Mouse (Mus musculus) intestine, postnatal 0 days (tissue): ENCODE measurements at regions not wholly inside any gene's neighbourhood (a gene's known extent, or its start where the extent isn't known, plus 50 kb on each side); places are given as distances from the start of the nearest gene placed in this dataset.
A peak's percentile ranks its signal among the peaks of the same experiment; 100 is the strongest.

Experiments used
- ATAC-seq: fragments of 200-750 bp; cut with Nextera tagmentation; 2 replicates; pipeline ENCODE4 v1.8.0; 2017; ENCODE audit warnings: mild to moderate bottlenecking, moderate TSS enrichment, moderate library complexity
- H3K27ac ChIP-seq: fragments of 300-500 bp; sonication (generic); 2 replicates; pipeline ENCODE4 v1.5.1; 2014; ENCODE audit warnings: mild to moderate bottlenecking, low read depth, low read length, moderate library complexity
- H3K27me3 ChIP-seq: fragments of 300-500 bp; sonication (generic); replicated peaks from 2 replicates; pipeline ENCODE4 v1.6.1; 2014; ENCODE audit warnings: low read length, mixed read lengths; ENCODE audit not compliant: control insufficient read depth, insufficient read depth
- H3K36me3 ChIP-seq: fragments of 300-500 bp; sonication (generic); 2 replicates; pipeline ENCODE4 v1.6.1; 2014; ENCODE audit warnings: mild to moderate bottlenecking, moderate library complexity; ENCODE audit not compliant: control insufficient read depth, insufficient read depth
- H3K4me1 ChIP-seq: fragments of 300-500 bp; sonication (generic); replicated peaks from 2 replicates; pipeline ENCODE4 v1.6.1; 2014; ENCODE audit warnings: antibody characterized with exemption, low read length, mixed read lengths; ENCODE audit not compliant: control insufficient read depth, insufficient read depth
- H3K4me2 ChIP-seq: fragments of 300-500 bp; sonication (generic); replicated peaks from 2 replicates; pipeline ENCODE4 v1.6.1; 2014; ENCODE audit warnings: low read depth, mild to moderate bottlenecking, moderate library complexity
- H3K4me3 ChIP-seq: fragments of 300-500 bp; sonication (generic); 2 replicates; pipeline ENCODE4 v1.5.1; 2014; ENCODE audit warnings: low read depth, low read length
- H3K9ac ChIP-seq: fragments of 300-500 bp; sonication (generic); 2 replicates; pipeline ENCODE4 v1.6.1; 2014; ENCODE audit warnings: mild to moderate bottlenecking, low read depth, low read length
- H3K9me3 ChIP-seq: fragments of 300-500 bp; sonication (generic); 2 replicates; pipeline ENCODE4 v1.6.1; 2016; ENCODE audit warnings: mixed run types; ENCODE audit not compliant: control insufficient read depth
- CTCF ChIP-seq: sonication (generic); IDR thresholded peaks from 2 replicates; pipeline ENCODE4 v1.5.1; 2016; ENCODE audit warnings: low read depth, mild to moderate bottlenecking, control low read depth, antibody characterized with exemption, moderate library complexity
- WGBS: fragments of 180-500 bp; shearing (Covaris S2); extraction: QIAGEN DNeasy Blood & Tissue Kit; methylation state at CpG from one replicate; pipeline ENCODE4 v1.1.7; 2014; 5-methylcytosine and 5-hydroxymethylcytosine counted together

DNA sequence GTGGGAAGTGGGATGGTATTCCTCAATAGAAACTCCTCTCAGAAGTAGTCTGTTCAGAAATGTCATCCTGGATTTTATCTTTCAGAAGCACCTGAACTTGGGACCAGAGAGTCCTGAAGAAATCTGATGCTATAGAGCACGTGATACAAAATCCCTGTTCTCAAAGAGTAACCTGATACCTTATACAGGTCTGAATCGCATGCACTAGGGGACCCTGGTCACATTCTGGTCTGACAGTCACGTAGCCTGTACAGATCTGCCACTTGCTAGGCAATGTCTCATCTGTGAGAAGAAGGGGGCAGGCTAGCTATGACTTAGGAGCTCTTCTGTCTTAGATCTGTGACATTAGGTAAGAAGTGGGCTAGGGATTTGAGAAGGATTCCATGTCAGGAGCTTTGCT lies 230.1 kb upstream of the Jun start:
- no peak for TF ChIP-seq CTCF
- no peak overlapping the region for H3K4me2 ChIP-seq
- H3K27ac ChIP-seq: no peak overlapping the region
- 0 out of 2 replicates have a peak, but pooled peaks cover 8% of the 10 kb centered on the region for H3K4me1 ChIP-seq
- H3K27me3 ChIP-seq: no peaks in the 10 kb centered on the region
- H3K9me3 ChIP-seq: no peaks in the 10 kb centered on the region
- H3K36me3 ChIP-seq: no peaks in the 10 kb centered on the region
- no peak for ATAC-seq
- no peak overlapping the region for H3K4me3 ChIP-seq
- WGBS: 50% methylated on average over 3 of the region's 3 CpGs
- no peak overlapping the region for H3K9ac ChIP-seq

DNA sequence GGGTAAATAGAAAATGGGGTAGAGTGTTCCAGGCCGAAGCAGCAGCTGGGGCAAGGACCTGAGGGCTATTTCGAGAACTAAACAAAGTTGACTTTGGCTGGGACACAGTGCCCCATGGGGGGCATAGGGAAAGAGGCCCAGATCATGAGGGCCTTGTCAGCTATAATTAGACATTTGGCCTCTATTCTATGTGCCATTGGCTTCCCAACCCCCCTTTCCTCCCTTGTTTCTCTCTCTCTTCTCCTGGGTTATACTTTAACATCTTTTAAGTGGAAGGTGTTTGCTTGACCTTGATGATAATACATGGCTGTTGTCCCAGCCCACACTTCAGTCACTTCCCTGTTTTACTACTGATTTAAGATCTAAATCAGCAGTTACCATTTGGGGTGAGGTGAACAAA lies 231.8 kb upstream of the Jun start:
- Histone ChIP-seq H3K27me3 (no peaks in the 10 kb centered on the region), H3K9me3 (no peaks in the 10 kb centered on the region), H3K4me2 (no peak overlapping the region), H3K36me3 (no peaks in the 10 kb centered on the region), H3K4me3 (no peak overlapping the region), H3K27ac (no peak overlapping the region), H3K4me1 (no peaks in the 10 kb centered on the region), H3K9ac (no peak overlapping the region)
- no peak for TF ChIP-seq CTCF
- 26% methylated on average over 2 of the region's 2 CpGs for WGBS
- peak; percentile 38; the same call in 1 of the 2 replicates for ATAC-seq

DNA sequence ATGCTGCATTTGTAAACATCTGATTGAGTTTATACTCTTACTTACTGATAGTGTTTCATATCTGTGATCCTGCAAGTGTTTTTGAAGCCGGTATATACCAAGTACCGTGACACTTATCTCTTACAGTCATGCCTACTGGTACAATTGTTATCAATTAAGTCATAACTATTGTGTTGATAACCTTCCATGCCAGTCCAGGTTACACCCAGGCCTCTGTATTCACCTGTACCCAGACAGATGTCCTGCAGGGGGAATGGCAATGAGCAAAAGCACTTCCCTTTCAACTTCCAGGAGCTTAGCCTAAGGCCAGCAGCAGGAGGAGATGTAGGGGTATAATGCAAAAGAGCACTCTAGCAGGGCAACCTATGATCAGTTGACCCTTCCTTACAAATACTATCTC lies 232.2 kb upstream of the Jun start:
- peak; percentile 38 for ATAC-seq

DNA sequence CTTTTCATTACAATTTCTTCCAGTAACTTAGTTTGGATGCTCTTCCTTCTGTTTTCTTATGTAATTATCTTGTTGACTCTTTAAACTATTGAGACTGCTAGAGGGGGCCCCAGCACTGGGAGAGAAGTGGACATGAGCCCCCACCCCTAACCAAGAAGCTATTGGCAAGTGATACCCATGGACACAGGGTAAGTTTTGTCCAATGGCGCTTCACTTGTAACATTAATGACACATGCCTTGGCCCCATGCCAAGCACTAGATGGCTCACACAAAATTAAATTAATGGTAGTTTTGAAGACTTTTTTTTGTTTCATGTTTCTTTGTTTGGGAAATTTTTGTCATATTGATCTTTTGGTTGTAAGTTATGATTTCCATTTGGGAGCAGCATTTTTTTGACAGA lies 232.7 kb upstream of the Jun start:
- H3K4me2 ChIP-seq: no peak overlapping the region
- no peak for ATAC-seq
- no peak overlapping the region for H3K9ac ChIP-seq
- no peak overlapping the region for H3K4me3 ChIP-seq
- no peak for TF ChIP-seq CTCF
- no peaks in the 10 kb centered on the region for H3K36me3 ChIP-seq
- WGBS: 45% methylated on average over 1 of the region's 1 CpGs
- no peaks in the 10 kb centered on the region for H3K4me1 ChIP-seq
- no peaks in the 10 kb centered on the region for H3K9me3 ChIP-seq
- H3K27me3 ChIP-seq: no peaks in the 10 kb centered on the region
- H3K27ac ChIP-seq: no peak overlapping the region

More for the DNA sequence above, 232.2 kb upstream of the Jun start:
- no peak overlapping the region for H3K4me2 ChIP-seq
- no peak overlapping the region for H3K9ac ChIP-seq
- no peaks in the 10 kb centered on the region for H3K4me1 ChIP-seq
- TF ChIP-seq CTCF: peak; percentile 39
- H3K27ac ChIP-seq: no peak overlapping the region
- no peaks in the 10 kb centered on the region for H3K36me3 ChIP-seq
- WGBS: 51% methylated on average over 2 of the region's 2 CpGs
- no peak overlapping the region for H3K4me3 ChIP-seq
- no peaks in the 10 kb centered on the region for H3K27me3 ChIP-seq
- H3K9me3 ChIP-seq: no peaks in the 10 kb centered on the region

DNA sequence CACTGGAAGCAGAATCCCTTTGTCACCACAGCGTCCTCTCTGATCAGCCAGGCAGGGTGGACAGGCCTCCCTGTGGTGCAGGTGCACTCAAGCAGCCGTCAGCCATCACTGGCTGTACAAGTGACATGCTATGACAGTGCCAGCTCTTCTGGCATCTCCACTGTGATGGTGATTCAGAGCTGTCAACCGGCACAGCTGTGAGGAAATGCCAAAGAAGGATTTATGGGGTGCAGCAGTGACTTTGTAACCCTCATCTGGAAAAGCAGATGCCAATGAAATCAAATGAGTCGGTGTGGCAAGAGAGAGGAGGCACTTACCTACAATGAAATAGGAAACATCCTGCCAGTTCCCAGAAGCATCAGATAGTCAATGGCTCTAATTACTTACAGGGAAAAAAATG lies 238.3 kb upstream of the Jun start:
- no peak for ATAC-seq
- Histone ChIP-seq H3K9ac (no peak overlapping the region), H3K36me3 (no peaks in the 10 kb centered on the region), H3K4me1 (no peaks in the 10 kb centered on the region), H3K9me3 (no peaks in the 10 kb centered on the region), H3K4me3 (no peak overlapping the region), H3K27me3 (no peaks in the 10 kb centered on the region), H3K4me2 (no peak overlapping the region), H3K27ac (no peak overlapping the region)
- 77% methylated on average over 4 of the region's 4 CpGs for WGBS
- TF ChIP-seq CTCF: no peak

DNA sequence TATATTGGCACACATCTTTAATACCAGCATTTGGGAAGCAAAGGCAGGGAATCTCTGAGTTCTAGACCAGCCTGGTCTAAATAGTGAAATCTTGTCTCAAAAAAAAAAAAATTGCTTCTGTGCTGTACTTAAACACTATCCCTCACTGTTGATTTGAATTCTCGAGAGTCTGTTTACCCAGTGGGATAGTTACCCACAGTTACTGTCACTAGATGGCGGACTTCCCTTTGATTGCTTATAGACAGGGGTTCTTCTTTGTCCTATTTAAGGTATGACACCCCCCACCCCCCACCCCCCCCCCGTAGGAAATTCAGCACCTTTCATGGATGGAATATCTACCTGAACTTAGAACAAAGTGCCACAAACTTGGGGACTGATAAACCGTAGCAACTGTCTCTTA lies 242.1 kb upstream of the Jun start:
- Histone ChIP-seq H3K4me2 (no peak overlapping the region), H3K9me3 (no peaks in the 10 kb centered on the region), H3K9ac (no peak overlapping the region), H3K4me1 (no peaks in the 10 kb centered on the region), H3K4me3 (no peak overlapping the region), H3K27ac (no peak overlapping the region), H3K27me3 (no peaks in the 10 kb centered on the region), H3K36me3 (no peaks in the 10 kb centered on the region)
- ATAC-seq: no peak
- 50% methylated on average over 4 of the region's 4 CpGs for WGBS
- TF ChIP-seq CTCF: peak; percentile 54

DNA sequence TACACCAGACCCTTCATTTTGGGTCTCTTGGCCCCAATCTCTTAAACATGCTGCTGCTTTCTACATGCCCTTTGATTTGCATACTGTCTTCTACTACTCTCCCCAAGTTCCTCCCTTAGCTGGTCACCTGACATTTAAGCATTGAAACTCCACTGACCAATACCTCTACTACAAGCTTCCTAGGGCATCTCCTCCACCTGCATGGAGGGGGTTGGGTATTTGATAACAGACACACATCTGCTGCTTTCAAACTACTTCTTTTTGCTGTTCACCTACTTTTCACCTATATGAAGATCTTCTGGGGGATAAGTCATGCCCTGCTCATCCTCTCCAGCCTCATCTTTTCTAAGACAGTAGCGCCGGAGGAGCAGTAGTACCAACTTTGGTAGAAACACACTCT lies 249.9 kb upstream of the Jun start:
- Histone ChIP-seq H3K27ac (no peak overlapping the region), H3K36me3 (no peaks in the 10 kb centered on the region), H3K4me3 (no peak overlapping the region), H3K9me3 (no peaks in the 10 kb centered on the region), H3K27me3 (no peaks in the 10 kb centered on the region), H3K9ac (no peak overlapping the region), H3K4me1 (no peaks in the 10 kb centered on the region; the same call in 1 of the 2 replicates), H3K4me2 (no peak overlapping the region)
- TF ChIP-seq CTCF: no peak
- no peak for ATAC-seq
- 100% methylated on average over 2 of the region's 2 CpGs for WGBS
